Mouse (Mus musculus) c-Kit-positive CD71-positive TER-119-positive erythroid progenitor cells, embryonic 14.5 days (primary cell): Measurements from ENCODE around the gene Gsta1.
"Not testable (repeated sequence)": the region's sequence is repeated elsewhere in the genome, so short reads cannot be mapped to it uniquely, and the experiment has no call there.

Source experiments
- DNase-seq: peaks from one replicate; pipeline ENCODE4 v3.0.0-alpha.2; 2013; ENCODE audit warnings: low spot score

Gsta1 gene

GRCm38 (mm10) chr9:78233121-78233695 lies 2.8 kb downstream of the Gsta1 start:
- DNase-seq: not testable (repeated sequence)

DNA sequence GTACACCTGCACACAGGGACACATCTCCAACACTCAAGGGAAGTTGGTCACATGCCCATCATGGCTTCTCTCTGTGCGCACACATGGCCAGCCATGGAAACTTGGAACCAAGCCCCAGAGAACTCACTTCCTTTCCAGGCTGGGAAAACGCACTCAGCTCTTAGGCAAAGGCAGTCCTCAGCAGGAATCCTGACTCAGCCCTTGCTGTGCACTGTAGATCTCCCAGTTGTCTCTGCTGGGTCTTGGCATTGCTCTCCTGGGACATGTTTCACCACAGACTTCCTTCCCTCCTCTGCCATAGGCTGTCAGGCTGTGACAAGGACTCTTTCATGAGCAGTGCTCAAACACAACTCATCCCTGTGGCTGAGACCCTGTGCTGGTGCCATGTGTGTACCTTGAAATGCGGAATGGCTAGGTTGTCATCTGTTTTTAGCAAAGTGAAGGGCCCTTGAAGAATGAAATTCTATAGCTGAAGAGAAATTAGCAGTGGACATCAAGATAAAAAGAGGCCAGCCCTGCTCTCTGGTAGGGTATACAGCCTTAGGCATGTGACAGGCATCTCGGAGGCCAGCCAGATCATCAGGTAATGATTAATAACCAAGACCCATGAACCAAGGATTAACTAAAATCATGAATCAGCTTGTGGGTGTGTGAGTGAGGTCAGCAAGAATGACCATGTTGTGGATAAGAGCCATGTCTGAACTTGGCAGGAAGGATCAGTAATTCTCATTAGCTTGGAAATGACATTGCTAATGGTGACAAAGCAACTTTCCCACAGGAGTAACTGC lies 25.4 kb downstream of the Gsta1 start:
- not testable (repeated sequence) for DNase-seq

DNA sequence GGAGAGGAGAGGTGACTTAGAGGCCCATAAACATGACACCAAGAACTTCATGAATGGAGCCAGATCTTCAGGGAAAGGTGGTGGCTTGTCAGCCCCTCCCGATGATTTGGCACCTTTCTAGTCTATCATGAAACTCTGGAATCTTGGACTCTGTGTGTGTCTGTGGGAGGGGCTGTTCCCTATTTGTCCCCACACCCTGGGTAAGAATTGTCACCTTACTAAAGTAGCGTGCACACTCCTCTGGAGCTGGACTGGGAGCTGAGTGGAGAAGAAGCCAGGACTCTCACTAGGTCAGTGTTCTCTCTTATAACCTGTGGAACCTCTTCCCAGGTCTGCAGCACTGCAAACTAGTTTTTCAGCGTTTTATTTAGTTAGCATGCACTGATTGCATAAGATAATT lies 26.5 kb downstream of the Gsta1 start, which contains the start of gene Gm3776:
Gm3776 (plus strand) TSS at position 216 of the 400 bp plus-strand sequence.
- not testable (repeated sequence) for DNase-seq

DNA sequence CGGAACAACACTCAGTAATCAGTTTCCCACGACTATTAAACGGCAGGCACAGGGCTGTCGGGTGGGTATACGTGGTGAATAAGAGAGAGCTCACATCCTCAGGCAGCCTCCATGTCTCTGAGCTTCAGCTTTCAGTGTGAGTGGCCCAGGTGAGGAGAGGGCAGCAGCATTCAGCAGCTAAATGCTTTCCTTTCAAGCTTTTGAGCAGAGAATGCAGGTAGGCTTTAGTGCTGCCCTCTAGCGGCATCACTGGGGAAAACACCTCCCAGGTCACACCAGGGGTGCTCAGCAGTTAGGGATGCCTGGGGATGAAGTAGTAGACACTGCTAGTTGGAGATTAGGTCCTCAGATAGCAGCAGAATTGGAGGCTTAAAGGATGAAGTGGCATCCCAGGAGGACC lies 29.2 kb downstream of the Gsta1 start:
- DNase-seq: not testable (repeated sequence)

DNA sequence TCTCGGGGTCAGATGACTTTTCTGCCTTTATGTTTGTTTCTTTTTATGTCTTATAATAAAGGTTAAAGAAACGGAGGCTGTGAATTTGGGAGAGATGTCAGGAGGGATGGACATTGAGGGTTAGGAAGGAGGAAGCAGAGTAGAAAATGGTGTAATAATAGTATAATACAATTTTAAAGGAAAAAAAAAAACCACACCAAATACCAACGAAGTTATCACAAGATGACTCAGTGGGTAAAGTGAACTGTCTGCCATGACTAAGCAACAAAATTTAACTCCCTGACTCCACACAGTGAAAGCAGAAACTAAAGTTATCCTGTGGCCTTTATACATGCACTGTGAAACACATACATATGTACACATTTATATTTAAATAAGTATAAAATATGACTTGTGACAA lies 40.5 kb downstream of the Gsta1 start:
- DNase-seq: not testable (repeated sequence)

- DNase-seq: not testable (repeated sequence)
Measured at GRCm38 (mm10) chr9:78282002-78282711, 51.7 kb downstream of the Gsta1 start.

DNA sequence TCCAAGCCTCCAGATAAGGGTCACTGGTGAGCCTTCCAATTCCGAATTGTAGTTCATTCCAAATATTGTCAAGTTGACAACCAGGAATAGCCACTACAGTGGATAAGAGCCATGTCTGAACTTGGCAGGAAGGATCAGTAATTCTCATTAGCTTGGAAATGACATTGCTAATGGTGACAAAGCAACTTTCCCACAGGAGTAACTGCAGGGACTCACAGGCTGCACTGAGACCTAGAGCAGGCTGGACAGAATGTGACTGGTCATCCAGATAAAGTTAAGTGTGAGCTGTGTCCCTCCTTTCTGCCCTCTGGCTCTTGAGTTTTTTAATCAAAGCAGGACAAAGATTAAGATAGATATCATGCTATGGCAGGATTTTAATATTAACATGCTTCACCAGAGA lies 58.6 kb downstream of the Gsta1 start:
- not testable (repeated sequence) for DNase-seq

GRCm38 (mm10) chr9:78289723-78290122 lies 59.3 kb downstream of the Gsta1 start, which contains the start of gene Gm10639:
Gm10639 (plus strand) TSS chr9:78289923.
- not testable (repeated sequence) for DNase-seq
